ENCODE assay signal across 32 mouse cellular contexts in genomic region chr15:97932441-97932840, GRCm38 (mm10). TPM values are rescaled to one million over a fixed set of nuclear protein-coding genes. Genes with fewer than 3 reads are reported as not detected.
DNase-seq lines count a peak whose midpoint lies in the region; ATAC-seq and TF ChIP-seq lines count a peak whose summit lies in the region.
"Had no signal": no experiment of that assay in that cellular context is flagged by ENCODE, and none has a peak within 500 bp of the region (broad histone marks: within the 10 kb centered on the region; RNA-seq: fewer than 3 reads in every experiment).

No protein-coding gene starts in this region.

- no peaks in the 10 kb centered on the region for H3K27me3 ChIP-seq in kidney, adult 2 months (replicated peaks; ENCODE audit: control insufficient read depth, insufficient read depth, low read length)
- no peaks in the 10 kb centered on the region for H3K27me3 ChIP-seq in intestine, embryonic 16.5 days (replicated peaks; ENCODE audit: control insufficient read depth, insufficient read depth, low read length)
- no peaks in the 10 kb centered on the region for H3K27me3 ChIP-seq in kidney, postnatal 0 days (ENCODE audit: insufficient read depth, low read length)
- H3K27me3 ChIP-seq in small intestine, adult 2 months (ENCODE audit: control insufficient read depth, insufficient read depth, low read length), result no peaks in the 10 kb centered on the region
- H3K27me3 ChIP-seq: liver, embryonic 13.5 days; midbrain, embryonic 12.5 days; neural tube, embryonic 13.5 days; Patski had no signal

- H3K36me3 ChIP-seq in kidney, adult 2 months (ENCODE audit: control insufficient read depth, insufficient read depth, low read length), result no peaks in the 10 kb centered on the region
- no peaks in the 10 kb centered on the region for H3K36me3 ChIP-seq in intestine, embryonic 16.5 days (ENCODE audit: control insufficient read depth, insufficient read depth, low read length)
- H3K36me3 ChIP-seq in kidney, postnatal 0 days (ENCODE audit: insufficient read depth, low read length), result no peaks in the 10 kb centered on the region
- H3K36me3 ChIP-seq in small intestine, adult 2 months (ENCODE audit: control insufficient read depth, insufficient read depth, low read length), result no peaks in the 10 kb centered on the region
- H3K36me3 ChIP-seq: heart, embryonic 12.5 days; liver, embryonic 13.5 days; midbrain, embryonic 12.5 days; neural tube, embryonic 13.5 days had no signal

- H3K9ac ChIP-seq in intestine, embryonic 16.5 days (ENCODE audit: low read depth, low read length), result no peak overlapping the region
- no peak overlapping the region for H3K9ac ChIP-seq in kidney, postnatal 0 days (ENCODE audit: low read depth, low read length)
- H3K9ac ChIP-seq: forebrain, postnatal 0 days; heart, embryonic 12.5 days; hindbrain, embryonic 14.5 days; liver, embryonic 13.5 days; midbrain, embryonic 12.5 days; neural tube, embryonic 13.5 days had no signal

- peaks cover 8% of the 10 kb centered on the region for H3K4me1 ChIP-seq in kidney, adult 2 months (ENCODE audit: control insufficient read depth, insufficient read depth, low read length)
- H3K4me1 ChIP-seq in intestine, embryonic 16.5 days (ENCODE audit: control insufficient read depth, insufficient read depth, low read length), result peaks cover 7% of the 10 kb centered on the region
- peaks cover 10% of the 10 kb centered on the region for H3K4me1 ChIP-seq in kidney, postnatal 0 days (replicated peaks; ENCODE audit: insufficient read depth, low read length)
- peaks cover 32% of the 10 kb centered on the region for H3K4me1 ChIP-seq in small intestine, adult 2 months (ENCODE audit: control insufficient read depth, insufficient read depth, insufficient read length, low read length)
- H3K4me1 ChIP-seq: liver, embryonic 13.5 days; midbrain, embryonic 12.5 days; neural tube, embryonic 13.5 days had no signal

- no peak overlapping the region for H3K27ac ChIP-seq in kidney, adult 2 months (ENCODE audit: insufficient read depth, low read depth, low read length)
- no peak overlapping the region for H3K27ac ChIP-seq in intestine, embryonic 16.5 days (ENCODE audit: low read length)
- H3K27ac ChIP-seq in kidney, postnatal 0 days, result no peak overlapping the region; the same call in 1 of the 2 replicates
- H3K27ac ChIP-seq in small intestine, adult 2 months (ENCODE audit: insufficient read depth, low read depth, low read length), result peak overlapping the region; percentile 71
- H3K27ac ChIP-seq: heart, adult 2 months; hindbrain, embryonic 14.5 days; liver, embryonic 13.5 days; midbrain, embryonic 12.5 days; neural tube, embryonic 13.5 days; stomach, postnatal 0 days had no signal

- H3K9me3 ChIP-seq in intestine, embryonic 16.5 days (ENCODE audit: control insufficient read depth, low read length), result no peaks in the 10 kb centered on the region
- no peaks in the 10 kb centered on the region for H3K9me3 ChIP-seq in kidney, postnatal 0 days (replicated peaks; ENCODE audit: low read length)
- H3K9me3 ChIP-seq: liver, embryonic 13.5 days; midbrain, embryonic 12.5 days; neural tube, embryonic 13.5 days had no signal

- peak; percentile 46 for DNase-seq in kidney, adult 2 months
- no peak for DNase-seq in kidney, adult 18-20 months
- no peak for DNase-seq in kidney, postnatal 0 days (ENCODE audit: low spot score)
- DNase-seq in adrenal gland, adult 18-20 months (ENCODE audit: low spot score in 2 of 2), result no peak
- DNase-seq in urinary bladder, postnatal 25 days (ENCODE audit: low spot score), result no peak
- DNase-seq: adrenal gland, postnatal 36 days; cerebellum, adult 2 months; cerebellum, postnatal 14 days; forebrain, postnatal 0 days; heart, adult 2 months; heart, postnatal 4 days; layer of hippocampus, postnatal 36 days; left cerebral cortex, postnatal 4 days; liver, embryonic 13.5 days; lung, adult 18-20 months; lung, postnatal 4 days; right cerebral cortex, postnatal 25 days; spleen, adult 18-20 months; thymus, adult 18-20 months; thymus, postnatal 36 days had no signal

- WGBS in kidney, adult 2 months, result 46% methylated on average over 12 of the region's 12 CpGs
- WGBS in intestine, embryonic 16.5 days, result 75% methylated on average over 12 of the region's 12 CpGs
- WGBS in kidney, postnatal 0 days, result 50% methylated on average over 12 of the region's 12 CpGs
- WGBS in small intestine, adult 2 months, result 28% methylated on average over 12 of the region's 12 CpGs

- TF ChIP-seq CTCF in kidney, adult 2 months (conservative IDR thresholded peaks at IDR 0.05; ENCODE audit: insufficient read depth, insufficient read length, low read depth, low read length), result no peak
- TF ChIP-seq CTCF in kidney, postnatal 0 days (IDR thresholded peaks at IDR 0.05; ENCODE audit: low read depth), result no peak
- TF ChIP-seq CTCF in small intestine, adult 2 months (IDR thresholded peaks at IDR 0.05; ENCODE audit: extremely low read depth, insufficient read length, insufficient replicate concordance, low read depth, low read length), result no peak

- TF ChIP-seq POLR2A in kidney, adult 2 months (IDR thresholded peaks at IDR 0.05; ENCODE audit: low read depth, low read length), result no peak
- no peak for TF ChIP-seq POLR2A in small intestine, adult 2 months (IDR thresholded peaks at IDR 0.05; ENCODE audit: low read depth, low read length)

- no peak overlapping the region for H3K4me2 ChIP-seq in intestine, embryonic 16.5 days (ENCODE audit: low read depth, low read length)
- no peak overlapping the region for H3K4me2 ChIP-seq in kidney, postnatal 0 days (ENCODE audit: low read length)
- H3K4me2 ChIP-seq: heart, embryonic 12.5 days; hindbrain, embryonic 14.5 days; liver, embryonic 13.5 days; midbrain, embryonic 12.5 days; neural tube, embryonic 13.5 days had no signal

- peak; percentile 57 for ATAC-seq in intestine, embryonic 16.5 days
- 0 out of 2 replicates have a peak, but pooled peaks have one; percentile 47 for ATAC-seq in kidney, postnatal 0 days (replicated peaks; ENCODE audit: low FRiP score, low read depth)
- ATAC-seq: forebrain, postnatal 0 days; inflammation-experienced regulatory T-cells, adult 6 months; lung, postnatal 0 days; Patski had no signal

- no peak overlapping the region for H3K4me3 ChIP-seq in kidney, adult 2 months (ENCODE audit: insufficient read depth, low read depth, low read length)
- H3K4me3 ChIP-seq in intestine, embryonic 16.5 days (ENCODE audit: low read length), result no peak overlapping the region
- no peak overlapping the region for H3K4me3 ChIP-seq in kidney, postnatal 0 days (replicated peaks; ENCODE audit: low read depth, low read length)
- H3K4me3 ChIP-seq in small intestine, adult 2 months (ENCODE audit: low read depth, low read length), result no peak overlapping the region
- H3K4me3 ChIP-seq: erythroblast, embryonic 14.5 days; heart, adult 2 months; heart, embryonic 12.5 days; liver, embryonic 13.5 days; megakaryocyte, embryonic 14.5 days; midbrain, embryonic 12.5 days; neural tube, embryonic 13.5 days had no signal

RNA-seq across cellular contexts. Expression of gene Vdr, which starts 22.0 kb away (rescaled TPM):
- 96.6 and 114 TPM in 2 replicates for polyA plus RNA-seq in kidney, adult 2 months (2012; rRNA removed)
- polyA plus RNA-seq in intestine, embryonic 16.5 days (2015; fragmentation: Nextera tagmentation; extraction: Ambion mirVana), result 2.4 TPM in 2 replicates
- 20.6 and 22.5 TPM in 2 replicates for polyA plus RNA-seq in kidney, postnatal 0 days (2015; fragmentation: Nextera tagmentation; extraction: Ambion mirVana)
- polyA plus RNA-seq in small intestine, adult 2 months (2012; rRNA removed), result 100 and 151 TPM in 2 replicates
- 10 to 100 TPM in 1 of 2 experiments, 1 to 10 TPM in 1; 6.3 to 21.2 TPM for total RNA-seq in adrenal gland, adult 18-20 months (2021)
- polyA plus RNA-seq: erythroblast, embryonic 14.5 days had no signal

RNA-seq across cellular contexts. Expression of gene Tmem106c, which starts 31.6 kb away (rescaled TPM):
- 69.4 and 74.9 TPM in 2 replicates for polyA plus RNA-seq in kidney, adult 2 months (2012; rRNA removed)
- polyA plus RNA-seq in intestine, embryonic 16.5 days (2015; fragmentation: Nextera tagmentation; extraction: Ambion mirVana), result 47.5 and 51.6 TPM in 2 replicates
- 55.0 and 58.3 TPM in 2 replicates for polyA plus RNA-seq in kidney, postnatal 0 days (2015; fragmentation: Nextera tagmentation; extraction: Ambion mirVana)
- polyA plus RNA-seq in small intestine, adult 2 months (2012; rRNA removed), result 7.1 and 8.6 TPM in 2 replicates
- total RNA-seq in adrenal gland, adult 18-20 months (2021), result 10 to 100 TPM; 58.7 to 65.1 TPM
